Mouse (Mus musculus): ENCODE results near the gene Pdik1l. TPM values are rescaled to one million over a fixed set of nuclear protein-coding genes. Genes with fewer than 3 reads are reported as not detected.
"Not testable (repeated sequence)": the region's sequence is repeated elsewhere in the genome, so short reads cannot be mapped to it uniquely, and the experiment has no call there.

Gene Pdik1l
- polyA plus RNA-seq, 1 experiment from 2014 or later = 32.4 TPM

GRCm38 (mm10) chr4:134273417-134274345 is 14.0 kb downstream of the Pdik1l start:
- no peak overlapping the region for H3K9ac ChIP-seq
- H3K27ac ChIP-seq = no peak overlapping the region
- H3K9me3 ChIP-seq (replicated peaks) = no peaks in the 10 kb centered on the region
- H3K4me2 ChIP-seq = peak overlapping the region; percentile 17; the same call in 1 of the 2 replicates
- WGBS = 6% methylated on average over 14 of the region's 14 CpGs
- no peak for ATAC-seq
- H3K4me3 ChIP-seq = no peak overlapping the region
- peaks cover 31% of the 10 kb centered on the region for H3K36me3 ChIP-seq (ENCODE audit: poor library complexity, severe bottlenecking)
- H3K4me1 ChIP-seq = no peaks in the 10 kb centered on the region
- H3K27me3 ChIP-seq = no peaks in the 10 kb centered on the region

GRCm38 (mm10) chr4:134272731-134273416 is 14.8 kb downstream of the Pdik1l start:
- WGBS = 40% methylated on average over 12 of the region's 13 CpGs
- no peaks in the 10 kb centered on the region for H3K4me1 ChIP-seq
- no peaks in the 10 kb centered on the region for H3K27me3 ChIP-seq
- H3K4me3 ChIP-seq = no peak overlapping the region
- H3K27ac ChIP-seq = no peak overlapping the region
- no peak overlapping the region for H3K9ac ChIP-seq
- no peaks in the 10 kb centered on the region for H3K9me3 ChIP-seq (replicated peaks)
- peak overlapping the region; percentile 17; the same call in 1 of the 2 replicates for H3K4me2 ChIP-seq
- ATAC-seq = no peak
- H3K36me3 ChIP-seq (ENCODE audit: poor library complexity, severe bottlenecking) = peaks cover 24% of the 10 kb centered on the region

- Histone ChIP-seq H3K9ac (no peak overlapping the region), H3K36me3 (ENCODE audit: poor library complexity, severe bottlenecking) (peaks cover 15% of the 10 kb centered on the region), H3K27ac (no peak overlapping the region), H3K4me3 (no peak overlapping the region), H3K4me1 (no peaks in the 10 kb centered on the region), H3K4me2 (no peak overlapping the region), H3K27me3 (no peaks in the 10 kb centered on the region), H3K9me3 (replicated peaks) (no peaks in the 10 kb centered on the region)
- no peak for ATAC-seq
- WGBS = 81% methylated on average over 7 of the region's 7 CpGs
Observed at GRCm38 (mm10) chr4:134271979-134272378, 15.7 kb downstream of the Pdik1l start.

GRCm38 (mm10) chr4:134269622-134270021 is 18.1 kb downstream of the Pdik1l start:
- not testable (repeated sequence) for H3K4me1 ChIP-seq, H3K9ac ChIP-seq, ATAC-seq

GRCm38 (mm10) chr4:134268102-134268655 is 19.5 kb downstream of the Pdik1l start:
- 87% methylated on average over 19 of the region's 19 CpGs for WGBS
- no peaks in the 10 kb centered on the region for H3K4me1 ChIP-seq
- no peaks in the 10 kb centered on the region for H3K36me3 ChIP-seq (ENCODE audit: poor library complexity, severe bottlenecking)
- no peak overlapping the region for H3K9ac ChIP-seq
- ATAC-seq = no peak
- H3K9me3 ChIP-seq (replicated peaks) = no peaks in the 10 kb centered on the region
- H3K27ac ChIP-seq = no peak overlapping the region
- H3K4me3 ChIP-seq = no peak overlapping the region
- no peak overlapping the region for H3K4me2 ChIP-seq
- no peaks in the 10 kb centered on the region for H3K27me3 ChIP-seq

More at GRCm38 (mm10) chr4:134269622-134270021, 18.1 kb downstream of the Pdik1l start:
- not testable (repeated sequence) for H3K4me2 ChIP-seq; H3K9me3 ChIP-seq (replicated peaks); H3K27me3 ChIP-seq; H3K36me3 ChIP-seq (ENCODE audit: poor library complexity, severe bottlenecking); H3K27ac ChIP-seq; H3K4me3 ChIP-seq

GRCm38 (mm10) chr4:134265860-134266585 is 21.7 kb downstream of the Pdik1l start:
- H3K4me3 ChIP-seq = no peak overlapping the region
- no peaks in the 10 kb centered on the region for H3K9me3 ChIP-seq (replicated peaks)
- H3K36me3 ChIP-seq (ENCODE audit: poor library complexity, severe bottlenecking) = no peaks in the 10 kb centered on the region
- no peak for ATAC-seq
- H3K9ac ChIP-seq = no peak overlapping the region
- no peak overlapping the region for H3K4me2 ChIP-seq
- no peaks in the 10 kb centered on the region for H3K4me1 ChIP-seq
- WGBS = 67% methylated on average over 9 of the region's 9 CpGs
- no peak overlapping the region for H3K27ac ChIP-seq
- H3K27me3 ChIP-seq = no peaks in the 10 kb centered on the region

- Histone ChIP-seq H3K9me3 (replicated peaks) (no peaks in the 10 kb centered on the region), H3K36me3 (ENCODE audit: poor library complexity, severe bottlenecking) (no peaks in the 10 kb centered on the region), H3K4me1 (no peaks in the 10 kb centered on the region), H3K27me3 (no peaks in the 10 kb centered on the region), H3K4me3 (no peak overlapping the region), H3K9ac (no peak overlapping the region), H3K27ac (no peak overlapping the region), H3K4me2 (no peak overlapping the region)
- WGBS = 35% methylated on average over 6 of the region's 6 CpGs
- no peak for ATAC-seq
Observed at GRCm38 (mm10) chr4:134263191-134263590, 24.5 kb downstream of the Pdik1l start.

- 66% methylated on average over 11 of the region's 11 CpGs for WGBS
- Histone ChIP-seq H3K9me3 (replicated peaks) (no peaks in the 10 kb centered on the region), H3K4me2 (no peak overlapping the region), H3K27me3 (peaks cover 35% of the 10 kb centered on the region), H3K27ac (no peak overlapping the region), H3K9ac (no peak overlapping the region), H3K4me3 (no peak overlapping the region), H3K4me1 (peaks cover 30% of the 10 kb centered on the region), H3K36me3 (ENCODE audit: poor library complexity, severe bottlenecking) (no peaks in the 10 kb centered on the region)
- ATAC-seq = no peak
Observed at GRCm38 (mm10) chr4:134258354-134258753, 29.3 kb downstream of the Pdik1l start.

GRCm38 (mm10) chr4:134257198-134258009 is 30.3 kb downstream of the Pdik1l start:
- Histone ChIP-seq H3K9ac (no peak overlapping the region), H3K36me3 (ENCODE audit: poor library complexity, severe bottlenecking) (no peaks in the 10 kb centered on the region), H3K9me3 (replicated peaks) (no peaks in the 10 kb centered on the region), H3K27ac (no peak overlapping the region), H3K4me1 (peaks cover 33% of the 10 kb centered on the region), H3K4me2 (no peak overlapping the region), H3K27me3 (peaks cover 44% of the 10 kb centered on the region), H3K4me3 (no peak overlapping the region)
- ATAC-seq = no peak
- WGBS = 8% methylated on average over 11 of the region's 11 CpGs

GRCm38 (mm10) chr4:134256407-134257197 is 31.1 kb downstream of the Pdik1l start:
- Histone ChIP-seq H3K4me2 (no peak overlapping the region), H3K9ac (no peak overlapping the region), H3K36me3 (ENCODE audit: poor library complexity, severe bottlenecking) (no peaks in the 10 kb centered on the region), H3K9me3 (replicated peaks) (no peaks in the 10 kb centered on the region), H3K27ac (no peak overlapping the region), H3K4me3 (no peak overlapping the region), H3K27me3 (peaks cover 52% of the 10 kb centered on the region), H3K4me1 (peaks cover 41% of the 10 kb centered on the region)
- ATAC-seq = no peak
- WGBS = 8% methylated on average over 18 of the region's 19 CpGs

Data from forebrain, embryonic 13.5 days (tissue).